Mouse (Mus musculus) c-Kit-positive CD71-positive TER-119-negative erythroid progenitor cells, embryonic 14.5 days (primary cell): Measurements from ENCODE around the gene Pigq.

Source experiments
- DNase-seq: peaks from one replicate; pipeline ENCODE4 v3.0.0-alpha.2; 2013; ENCODE audit warnings: low read depth

Pigq gene

DNA sequence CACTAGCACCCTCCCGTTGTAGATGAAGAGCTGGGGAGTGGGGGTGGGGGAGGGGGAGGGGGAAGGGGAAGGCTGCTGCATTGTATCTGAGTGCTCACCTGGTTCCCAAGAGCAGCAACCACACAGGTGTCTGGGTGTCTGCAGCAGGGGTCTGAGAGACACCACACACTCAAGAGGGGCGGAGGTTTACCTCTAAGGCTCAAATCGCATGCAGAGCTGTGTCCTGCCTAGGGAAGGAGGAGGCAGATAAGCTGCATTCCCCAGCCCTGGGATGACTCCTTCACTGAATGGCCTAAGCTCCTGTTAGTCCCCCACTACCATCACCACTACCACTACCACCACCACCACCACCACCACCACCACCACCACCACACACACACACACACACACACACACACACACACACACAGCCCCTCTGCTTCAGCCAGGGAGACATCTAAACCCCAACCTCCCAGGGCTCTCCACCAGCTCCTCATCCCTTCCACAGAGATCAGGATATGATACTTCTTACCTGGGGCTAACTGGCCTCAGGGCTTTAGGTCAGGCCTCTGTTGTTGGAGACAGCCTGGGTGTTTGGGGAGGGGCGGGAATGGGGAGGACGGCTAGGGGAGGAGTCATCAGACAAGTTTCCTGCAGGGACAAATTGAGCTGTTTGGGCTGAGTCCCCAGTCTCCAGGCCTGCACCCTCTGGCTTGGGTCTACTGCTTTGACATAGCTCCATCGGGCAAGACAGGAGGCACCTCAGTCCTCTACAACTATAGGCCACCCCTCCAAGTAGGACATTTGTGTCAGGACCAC, at the start of gene Pigq, which contains the start of gene Nhlrc4:
Pigq (minus strand) TSS at position 571 of the 798 bp plus-strand sequence.
Nhlrc4 (minus strand) TSS at position 596 of the 798 bp plus-strand sequence.
- no peak for DNase-seq

DNA sequence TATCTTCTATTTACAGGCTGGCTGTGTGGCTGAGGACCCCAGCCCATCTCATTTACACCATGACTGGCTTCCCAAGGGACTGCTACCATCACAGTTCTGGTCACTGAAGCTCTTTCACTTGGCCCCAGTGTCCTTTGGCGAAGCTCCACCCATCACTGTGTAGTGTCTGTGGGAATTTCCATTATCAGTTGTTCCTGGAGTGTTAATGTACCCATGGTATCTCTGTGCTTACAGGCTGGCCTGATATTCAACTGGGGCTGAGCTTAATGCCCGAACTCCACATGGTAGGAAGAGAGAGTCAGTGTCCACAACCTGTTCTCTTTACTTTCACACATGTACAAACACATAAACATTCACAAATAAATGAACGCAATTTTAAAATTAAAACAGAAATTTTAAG, 48.8 kb upstream of the Pigq start:
- peak; percentile 56 for DNase-seq

GRCm38 (mm10) chr17:25992274-25992673, 47.5 kb upstream of the Pigq start:
- DNase-seq, result no peak

DNA sequence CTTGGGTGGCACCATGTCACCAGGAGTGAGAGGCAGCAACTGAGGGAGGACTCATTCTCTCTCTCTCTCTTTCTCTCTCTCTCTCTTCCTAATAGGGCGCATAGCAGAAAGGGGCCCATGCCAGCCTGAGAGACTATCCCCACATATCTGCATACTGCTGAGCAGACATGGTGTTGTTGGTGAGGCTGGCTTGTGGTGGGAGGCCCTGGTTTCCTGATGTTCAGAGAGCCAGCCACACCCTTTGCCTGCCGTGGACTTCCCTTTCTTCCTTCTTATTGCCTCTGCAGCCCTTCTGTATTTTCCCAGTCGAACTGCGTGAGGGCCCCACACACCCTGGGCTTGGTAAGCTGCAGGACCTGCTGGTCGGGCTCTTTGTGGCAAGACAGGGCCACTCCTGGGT, 45.6 kb upstream of the Pigq start:
- no peak for DNase-seq

GRCm38 (mm10) chr17:25985306-25986294, 40.9 kb upstream of the Pigq start, which contains the start of gene Capn15:
Gene Capn15 (minus strand): TSS chr17:25985796.
- peak; percentile 82 for DNase-seq

GRCm38 (mm10) chr17:25984556-25985305, 40.0 kb upstream of the Pigq start:
- DNase-seq, result no peak

DNA sequence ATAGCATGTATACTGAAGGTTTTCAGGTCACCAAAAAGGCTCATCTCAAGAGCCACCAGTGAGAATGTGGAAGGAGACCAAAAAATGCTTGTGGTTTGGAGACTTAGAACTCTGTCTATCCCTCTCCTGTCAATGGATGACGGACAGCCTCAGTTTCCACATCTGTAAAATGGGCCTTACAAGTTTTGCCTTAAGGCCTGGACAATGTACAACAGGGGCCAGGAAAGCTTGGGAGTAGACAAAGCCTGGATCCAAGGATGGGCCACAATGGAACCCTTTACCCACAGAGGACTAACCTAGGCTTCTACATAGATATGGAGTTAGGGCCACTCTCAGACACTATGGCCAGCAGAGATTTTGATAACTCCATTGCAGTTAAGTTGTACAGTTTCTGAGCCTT, 39.3 kb upstream of the Pigq start:
- no peak for DNase-seq

- DNase-seq, result no peak
These were observed 38.2 kb upstream of the Pigq start for GRCm38 (mm10) chr17:25982913-25983312.

- no peak for DNase-seq
These were observed 36.1 kb upstream of the Pigq start for GRCm38 (mm10) chr17:25980854-25981253.

GRCm38 (mm10) chr17:25979829-25980738, 35.3 kb upstream of the Pigq start:
- DNase-seq, result no peak

DNA sequence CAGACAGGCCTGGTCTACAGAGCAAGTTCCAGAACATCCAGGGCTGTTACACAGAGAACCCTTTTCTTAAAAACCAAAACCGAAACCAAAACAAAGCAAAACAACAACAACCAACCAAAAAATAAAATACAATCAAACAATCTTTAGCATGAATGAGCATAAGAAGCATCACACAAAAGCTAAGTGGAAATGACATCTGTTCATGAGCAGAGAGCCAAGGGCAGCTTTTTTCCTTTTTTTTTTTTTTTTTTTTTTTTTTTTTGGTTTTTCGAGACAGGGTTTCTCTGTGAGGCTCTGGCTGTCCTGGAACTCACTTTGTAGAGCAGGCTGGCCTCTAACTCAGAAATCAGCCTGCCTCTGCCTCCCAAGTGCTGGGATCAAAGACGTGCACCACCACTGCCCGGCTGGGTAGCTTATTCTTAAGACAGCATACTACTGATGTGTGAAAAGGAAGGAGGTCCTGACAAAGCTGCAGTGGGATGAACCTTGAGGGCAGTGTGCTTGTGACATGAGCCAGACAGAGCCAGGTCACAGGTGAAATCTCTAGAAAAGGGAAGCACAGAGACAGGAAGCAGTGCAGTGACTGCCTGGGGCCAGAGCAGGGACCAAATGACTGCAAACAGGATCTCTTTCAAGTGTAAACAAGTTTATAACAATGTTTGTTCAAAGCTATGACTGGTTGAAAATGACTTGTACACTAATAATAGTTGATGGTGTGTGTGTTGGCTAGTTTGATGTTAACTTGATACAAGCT, 26.4 kb upstream of the Pigq start:
- DNase-seq, result no peak

DNA sequence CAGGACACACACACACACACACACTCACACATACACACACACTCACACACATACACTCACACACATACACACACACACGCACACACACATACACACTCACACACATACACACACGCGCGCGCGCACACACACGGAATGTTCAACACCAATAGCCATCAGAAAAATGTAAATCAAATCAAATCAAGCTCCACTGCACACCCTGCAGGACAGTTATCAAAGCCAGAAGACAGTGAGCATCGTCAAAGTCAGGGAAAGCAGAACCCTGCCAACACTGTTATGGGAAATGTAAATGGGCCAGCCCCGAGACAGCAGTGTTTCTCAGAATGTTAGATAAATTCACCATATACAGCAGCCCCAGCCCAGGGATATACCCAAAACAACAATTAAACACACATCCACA, 25.7 kb upstream of the Pigq start:
- no peak for DNase-seq

GRCm38 (mm10) chr17:25968176-25968575, 23.4 kb upstream of the Pigq start:
- DNase-seq, result no peak

DNA sequence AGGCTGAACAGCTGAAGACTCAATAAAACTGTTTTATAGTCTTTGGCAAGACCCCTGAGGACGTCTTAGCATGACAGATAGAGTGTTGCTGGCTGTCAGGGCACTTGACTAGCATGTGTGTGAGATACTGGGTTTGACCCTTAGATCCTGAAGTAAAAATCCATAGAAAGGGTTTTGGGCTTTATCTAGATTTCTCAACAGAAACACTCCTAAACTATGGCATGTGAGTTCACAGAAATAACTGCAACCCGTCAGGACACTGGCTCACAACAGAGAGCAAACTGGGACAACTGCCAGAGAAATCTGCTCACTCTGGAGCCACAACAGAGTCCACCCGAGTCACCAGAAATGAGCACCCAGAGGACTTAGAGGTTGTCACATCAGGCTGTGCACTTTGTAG, 22.9 kb upstream of the Pigq start:
- DNase-seq, result no peak

GRCm38 (mm10) chr17:25964271-25964670, 19.5 kb upstream of the Pigq start:
- no peak for DNase-seq

GRCm38 (mm10) chr17:25962413-25962905, 17.7 kb upstream of the Pigq start:
- DNase-seq, result no peak

GRCm38 (mm10) chr17:25961566-25961965, 16.8 kb upstream of the Pigq start:
- peak; percentile 77 for DNase-seq

DNA sequence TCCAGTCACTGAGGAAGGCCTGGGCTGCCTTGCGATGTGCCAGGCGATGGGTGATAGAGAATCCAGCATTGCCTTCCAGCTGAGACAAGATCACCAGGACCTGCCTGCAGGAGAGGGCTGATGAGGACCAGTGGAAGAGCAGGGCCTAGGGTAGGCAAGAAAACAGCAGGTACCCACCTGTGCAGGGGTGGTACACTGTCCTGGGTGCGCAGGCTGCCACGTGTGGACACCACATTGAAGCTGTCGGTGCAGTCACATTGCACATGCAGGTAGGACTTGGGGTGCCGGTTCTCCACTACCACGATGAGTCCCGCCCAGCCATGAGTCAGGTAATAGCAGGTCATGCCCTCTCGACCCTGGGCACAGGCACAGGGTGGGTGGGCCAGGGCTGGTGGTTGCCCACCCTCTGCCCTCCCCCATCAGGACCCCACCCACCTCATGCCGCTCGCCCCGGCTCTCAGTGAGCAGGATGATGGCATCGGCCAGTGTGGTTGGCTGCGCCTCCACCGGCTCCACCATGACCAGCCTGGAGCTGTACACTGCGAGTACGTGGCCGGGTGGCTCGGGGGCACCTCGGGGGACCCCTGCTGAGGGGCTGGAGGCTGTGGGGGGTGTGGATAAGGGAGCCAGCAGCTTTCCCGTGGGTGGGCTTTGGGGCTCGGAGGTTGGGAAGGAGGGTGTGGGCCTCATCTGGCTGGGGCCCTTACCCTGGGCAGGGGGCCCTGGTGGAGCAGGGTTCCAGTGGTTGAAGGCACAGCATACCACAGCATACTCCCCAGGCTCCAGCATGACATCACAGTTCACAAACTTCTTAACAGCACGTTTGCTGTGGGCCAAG, 15.1 kb upstream of the Pigq start:
- DNase-seq, result no peak
